ENCODE assay signal across 8 mouse cellular contexts in the genomic region with DNA sequence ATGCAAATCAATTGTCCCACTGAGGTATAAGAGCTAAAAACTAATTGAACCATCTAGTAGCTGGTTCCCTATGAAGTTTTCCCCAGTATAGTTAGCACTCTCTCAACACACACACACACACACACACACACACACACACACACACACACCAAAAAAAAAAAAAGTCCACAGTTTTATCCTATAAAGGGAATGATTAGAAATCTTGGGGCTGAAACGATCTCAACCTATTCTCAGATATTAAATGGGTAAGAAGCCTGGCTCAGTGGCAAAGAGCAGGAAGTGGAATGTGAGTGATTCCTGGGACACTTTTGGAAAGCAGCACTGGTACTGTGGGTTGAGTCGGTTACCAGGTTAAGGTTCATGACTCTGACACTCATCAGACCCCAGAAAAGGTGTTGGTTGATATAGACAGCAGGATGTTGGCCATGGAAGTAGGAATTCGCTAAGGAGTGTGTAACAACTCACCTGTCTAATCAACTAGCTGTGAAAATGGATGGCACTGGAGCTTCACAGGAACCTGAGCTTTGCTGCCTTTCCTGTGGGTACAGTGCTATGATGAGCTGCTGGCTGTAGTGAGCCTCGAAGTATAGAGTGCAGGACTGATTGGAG.
A peak's percentile ranks its signal among the peaks of the same experiment; 100 is the strongest.
DNase-seq lines count a peak whose midpoint lies in the region; ATAC-seq and TF ChIP-seq lines count a peak whose summit lies in the region.

No protein-coding gene starts in this region.

- no peak overlapping the region for H3K9ac ChIP-seq in stomach, embryonic 15.5 days

- H3K36me3 ChIP-seq in hindbrain, embryonic 10.5 days: no peaks in the 10 kb centered on the region
- no peaks in the 10 kb centered on the region for H3K36me3 ChIP-seq in stomach, embryonic 15.5 days

- no peak overlapping the region for H3K4me3 ChIP-seq in layer of hippocampus, adult 2 months
- H3K4me3 ChIP-seq in hindbrain, embryonic 10.5 days: no peak overlapping the region
- H3K4me3 ChIP-seq in stomach, embryonic 15.5 days (replicated peaks): no peak overlapping the region

- no peak for TF ChIP-seq CTCF in layer of hippocampus, adult 2 months (conservative IDR thresholded peaks at IDR 0.05)

- H3K27me3 ChIP-seq in hindbrain, embryonic 10.5 days (ENCODE audit: insufficient read depth, poor library complexity, severe bottlenecking): no peaks in the 10 kb centered on the region
- no peaks in the 10 kb centered on the region for H3K27me3 ChIP-seq in stomach, embryonic 15.5 days (replicated peaks)

- WGBS in hindbrain, embryonic 10.5 days: 65% methylated on average over 4 of the region's 4 CpGs
- WGBS in stomach, embryonic 15.5 days: 61% methylated on average over 4 of the region's 4 CpGs

- H3K4me2 ChIP-seq in stomach, embryonic 15.5 days: no peak overlapping the region

- peaks cover 70% of the 10 kb centered on the region for H3K9me3 ChIP-seq in hindbrain, embryonic 10.5 days
- no peaks in the 10 kb centered on the region for H3K9me3 ChIP-seq in stomach, embryonic 15.5 days

- no peak overlapping the region for H3K27ac ChIP-seq in layer of hippocampus, adult 2 months
- no peak overlapping the region for H3K27ac ChIP-seq in hindbrain, embryonic 10.5 days
- no peak overlapping the region for H3K27ac ChIP-seq in stomach, embryonic 15.5 days

- DNase-seq in layer of hippocampus, adult 2 months (ENCODE audit: low spot score in 2 of 2): peak; percentile 24 to 58
- no peak for DNase-seq in layer of hippocampus, adult 9-10 months (ENCODE audit: low spot score)
- DNase-seq in adrenal gland, postnatal 25 days: peak; percentile 44
- peak; percentile 89 for DNase-seq in hindbrain, embryonic 10.5 days (ENCODE audit: low spot score)
- DNase-seq in left cerebral cortex, postnatal 36 days (ENCODE audit: low spot score in 2 of 2): peak; percentile 12 to 19
- DNase-seq in mesoderm, embryonic 11.5 days (ENCODE audit: low read depth, low spot score): peak; percentile 100

- intact Hi-C loops in left cerebral cortex, postnatal 36 days (cut with DNase I): no loop called here

- no peaks in the 10 kb centered on the region for H3K4me1 ChIP-seq in hindbrain, embryonic 10.5 days (replicated peaks)
- no peaks in the 10 kb centered on the region for H3K4me1 ChIP-seq in stomach, embryonic 15.5 days

- ATAC-seq in erythroblast, adult 5-6 weeks (replicated peaks; ENCODE audit: low FRiP score, poor library complexity, severe bottlenecking): peak; percentile 97
- peak; percentile 94 for ATAC-seq in stomach, embryonic 15.5 days (ENCODE audit: insufficient read depth, low FRiP score, low read depth)
